Mouse (Mus musculus): ENCODE data around the gene Tubg2.

DNA sequence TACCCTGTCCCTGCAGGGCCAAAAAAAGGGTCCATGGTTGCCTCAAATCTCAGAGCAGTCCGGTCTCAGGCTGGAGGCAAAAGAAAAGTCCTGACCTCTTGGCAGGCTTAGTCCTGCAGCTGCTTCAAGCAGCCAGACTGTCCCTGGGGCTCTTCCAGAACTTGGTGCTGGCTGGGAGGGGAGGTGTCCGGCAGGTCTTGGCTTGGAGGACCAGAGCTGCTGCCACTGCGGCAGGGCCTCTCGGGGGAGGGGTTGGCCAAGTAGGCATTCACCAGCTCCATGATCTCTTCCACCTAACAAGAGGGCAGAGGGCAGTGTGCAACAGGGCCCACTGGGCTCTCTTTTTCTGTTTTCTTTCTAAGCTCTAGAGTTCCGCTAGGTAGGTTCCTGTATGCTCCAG lies 7.1 kb downstream of the Tubg2 start:
- TF ChIP-seq MAFK (IDR thresholded peaks at IDR 0.05; ENCODE audit: insufficient read depth, low read depth, low read length) (no peak), CHD2 (IDR thresholded peaks at IDR 0.05; ENCODE audit: low read depth, low read length) (no peak), ZC3H11A (IDR thresholded peaks at IDR 0.05; ENCODE audit: borderline replicate concordance, low read depth, low read length) (no peak), HCFC1 (IDR thresholded peaks at IDR 0.05; ENCODE audit: borderline replicate concordance, insufficient read depth, low read length) (no peak), ZNF384 (IDR thresholded peaks at IDR 0.05; ENCODE audit: low read depth, low read length) (no peak)

Measured in ES-E14 (cell line).